Mouse (Mus musculus) kidney, adult 8-10 months (tissue): ENCODE measurements at regions not wholly inside any gene's neighbourhood (a gene's known extent, or its start where the extent isn't known, plus 50 kb on each side); places are given as distances from the start of the nearest gene placed in this dataset.

Source experiments
- DNase-seq, 2 experiments: peaks; one replicate each; pipeline ENCODE4 v3.0.0; 2022

- no peak for DNase-seq
Measured at GRCm38 (mm10) chr1:157964461-157964860, 391.7 kb downstream of the Brinp2 start.

GRCm38 (mm10) chr1:157969635-157970111 is 386.5 kb downstream of the Brinp2 start:
- DNase-seq, result no peak

- peak in 1 of 2 experiments; percentile 0 for DNase-seq
Measured at GRCm38 (mm10) chr1:157973373-157974232, 382.5 kb downstream of the Brinp2 start.

GRCm38 (mm10) chr1:157974656-157975055 is 381.5 kb downstream of the Brinp2 start:
- no peak for DNase-seq

GRCm38 (mm10) chr1:158019161-158019560 is 337.0 kb downstream of the Brinp2 start:
- DNase-seq, result peak in 1 of 2 experiments; percentile 2

GRCm38 (mm10) chr1:158039756-158040155 is 316.4 kb downstream of the Brinp2 start:
- no peak for DNase-seq

- no peak for DNase-seq
Measured at GRCm38 (mm10) chr1:158040334-158040733, 315.8 kb downstream of the Brinp2 start.

GRCm38 (mm10) chr1:158052644-158053043 is 303.5 kb downstream of the Brinp2 start:
- DNase-seq, result no peak

- DNase-seq, result no peak
Measured at GRCm38 (mm10) chr1:158054961-158055360, 301.2 kb downstream of the Brinp2 start.

- DNase-seq, result no peak
Measured at GRCm38 (mm10) chr1:158056994-158057630, 299.0 kb downstream of the Brinp2 start.

GRCm38 (mm10) chr1:158057789-158058188 is 298.3 kb downstream of the Brinp2 start:
- DNase-seq, result no peak

- DNase-seq, result no peak
Measured at GRCm38 (mm10) chr1:158061995-158062394, 294.1 kb downstream of the Brinp2 start.

GRCm38 (mm10) chr1:158082181-158082580 is 273.9 kb downstream of the Brinp2 start:
- no peak for DNase-seq

- DNase-seq, result no peak
Measured at GRCm38 (mm10) chr1:158085856-158086255, 270.3 kb downstream of the Brinp2 start.

- no peak for DNase-seq
Measured at GRCm38 (mm10) chr1:158097500-158097899, 258.6 kb downstream of the Brinp2 start.

- DNase-seq, result no peak
Measured at GRCm38 (mm10) chr1:158119708-158120107, 236.4 kb downstream of the Brinp2 start.

- no peak for DNase-seq
Measured at GRCm38 (mm10) chr1:158124902-158125301, 231.2 kb downstream of the Brinp2 start.

GRCm38 (mm10) chr1:158126272-158126671 is 229.9 kb downstream of the Brinp2 start:
- DNase-seq, result no peak

- DNase-seq, result no peak
Measured at GRCm38 (mm10) chr1:158129243-158129770, 226.8 kb downstream of the Brinp2 start.

GRCm38 (mm10) chr1:158147525-158147924 is 208.6 kb downstream of the Brinp2 start:
- DNase-seq, result peak; percentile 5 to 8

GRCm38 (mm10) chr1:158148035-158148434 is 208.1 kb downstream of the Brinp2 start:
- no peak for DNase-seq

- no peak for DNase-seq
Measured at GRCm38 (mm10) chr1:158161111-158161510, 195.0 kb downstream of the Brinp2 start.

- no peak for DNase-seq
Measured at GRCm38 (mm10) chr1:158161533-158161932, 194.6 kb downstream of the Brinp2 start.

- no peak for DNase-seq
Measured at GRCm38 (mm10) chr1:158163411-158163810, 192.7 kb downstream of the Brinp2 start.
